ENCODE assay signal across 9 mouse cellular contexts in the genomic region with DNA sequence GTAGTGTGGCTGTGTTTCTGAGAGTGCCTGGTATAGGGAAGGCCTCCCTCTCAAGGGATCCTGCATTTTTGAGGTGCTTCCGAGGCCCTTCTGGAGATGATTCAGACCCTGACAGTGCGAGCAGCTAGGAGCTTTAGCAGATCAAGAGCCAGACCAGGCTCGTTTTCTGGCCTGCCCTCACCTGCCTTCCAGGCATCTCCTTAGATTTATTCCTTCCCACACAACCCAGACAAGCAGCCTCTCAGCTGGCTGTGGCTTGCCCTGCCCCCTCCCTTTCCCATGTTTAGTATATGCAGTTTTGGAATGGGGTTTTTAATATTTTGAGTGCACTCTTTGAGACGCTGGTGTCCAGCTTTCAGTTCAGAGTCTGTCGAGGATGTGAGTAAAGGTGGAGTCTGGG.
DNase-seq lines count a peak whose midpoint lies in the region; ATAC-seq and TF ChIP-seq lines count a peak whose summit lies in the region.
"Had no signal": no experiment of that assay in that cellular context is flagged by ENCODE, and none has a peak within 500 bp of the region (broad histone marks: within the 10 kb centered on the region; RNA-seq: fewer than 3 reads in every experiment).

No protein-coding gene starts in this region.

- no peak for DNase-seq in intestine, embryonic 14.5 days (ENCODE audit: low spot score)
- DNase-seq in limb, embryonic 10.5 days (ENCODE audit: low spot score) = no peak
- DNase-seq in c-Kit-positive CD71-positive TER-119-positive erythroid progenitor cells, embryonic 14.5 days (ENCODE audit: low spot score) = no peak
- DNase-seq in urinary bladder, postnatal 4 days (ENCODE audit: low spot score in 2 of 2) = no peak

- H3K4me1 ChIP-seq in intestine, embryonic 14.5 days (replicated peaks; ENCODE audit: control insufficient read depth, insufficient read depth, low read length) = peaks cover 4% of the 10 kb centered on the region; the same call in 1 of the 2 replicates
- H3K4me1 ChIP-seq in intestine, postnatal 0 days (replicated peaks; ENCODE audit: control insufficient read depth, insufficient read depth, low read length) = no peaks in the 10 kb centered on the region
- peaks cover 12% of the 10 kb centered on the region for H3K4me1 ChIP-seq in forebrain, embryonic 13.5 days
- H3K4me1 ChIP-seq in limb, embryonic 10.5 days = peaks cover 40% of the 10 kb centered on the region
- H3K4me1 ChIP-seq in neural tube, embryonic 15.5 days = peaks cover 14% of the 10 kb centered on the region; the same call in 1 of the 2 replicates

- no peaks in the 10 kb centered on the region for H3K9me3 ChIP-seq in intestine, embryonic 14.5 days (ENCODE audit: control insufficient read depth, low read length)
- no peaks in the 10 kb centered on the region for H3K9me3 ChIP-seq in intestine, postnatal 0 days (ENCODE audit: control insufficient read depth)
- H3K9me3 ChIP-seq in forebrain, embryonic 13.5 days (replicated peaks) = no peaks in the 10 kb centered on the region
- H3K9me3 ChIP-seq in limb, embryonic 10.5 days (replicated peaks) = no peaks in the 10 kb centered on the region
- H3K9me3 ChIP-seq in neural tube, embryonic 15.5 days (replicated peaks) = no peaks in the 10 kb centered on the region

- no peak for TF ChIP-seq CTCF in intestine, postnatal 0 days (IDR thresholded peaks at IDR 0.05; ENCODE audit: low read depth)

- no peak overlapping the region for H3K4me3 ChIP-seq in intestine, embryonic 14.5 days (ENCODE audit: low read depth, low read length)
- no peak overlapping the region for H3K4me3 ChIP-seq in intestine, postnatal 0 days (ENCODE audit: low read depth, low read length)
- H3K4me3 ChIP-seq in forebrain, embryonic 13.5 days = no peak overlapping the region
- no peak overlapping the region for H3K4me3 ChIP-seq in limb, embryonic 10.5 days
- H3K4me3 ChIP-seq in neural tube, embryonic 15.5 days (replicated peaks) = no peak overlapping the region

- H3K27ac ChIP-seq in intestine, embryonic 14.5 days (ENCODE audit: low read depth) = peak overlapping the region; percentile 22; the same call in 1 of the 2 replicates
- H3K27ac ChIP-seq in intestine, postnatal 0 days (ENCODE audit: low read depth, low read length) = no peak overlapping the region
- peak overlapping the region; percentile 57 for H3K27ac ChIP-seq in forebrain, embryonic 13.5 days
- H3K27ac ChIP-seq in limb, embryonic 10.5 days = peak overlapping the region; percentile 62
- peak overlapping the region; percentile 51; the same call in 1 of the 2 replicates for H3K27ac ChIP-seq in neural tube, embryonic 15.5 days (replicated peaks)
- H3K27ac ChIP-seq: macrophage had no signal

- ATAC-seq in intestine, embryonic 14.5 days (replicated peaks; ENCODE audit: low FRiP score, low TSS enrichment, low read depth) = 0 out of 2 replicates have a peak, but pooled peaks have one; percentile 40
- ATAC-seq in intestine, postnatal 0 days = no peak
- ATAC-seq in forebrain, embryonic 13.5 days = peak; percentile 34
- peak; percentile 10; the same call in 1 of the 2 replicates for ATAC-seq in neural tube, embryonic 15.5 days (ENCODE audit: low FRiP score)
- no peak for ATAC-seq in inflammation-experienced regulatory T-cells, adult 6 months

- H3K27me3 ChIP-seq in intestine, embryonic 14.5 days (replicated peaks; ENCODE audit: control insufficient read depth, insufficient read depth, low read length) = no peaks in the 10 kb centered on the region
- no peaks in the 10 kb centered on the region for H3K27me3 ChIP-seq in intestine, postnatal 0 days (replicated peaks; ENCODE audit: control insufficient read depth, insufficient read depth, low read length)
- no peaks in the 10 kb centered on the region for H3K27me3 ChIP-seq in forebrain, embryonic 13.5 days
- no peaks in the 10 kb centered on the region for H3K27me3 ChIP-seq in limb, embryonic 10.5 days (ENCODE audit: low read depth, poor library complexity, severe bottlenecking)
- no peaks in the 10 kb centered on the region for H3K27me3 ChIP-seq in neural tube, embryonic 15.5 days (replicated peaks)

- no peaks in the 10 kb centered on the region for H3K36me3 ChIP-seq in intestine, embryonic 14.5 days (ENCODE audit: control insufficient read depth, insufficient read depth, low read length)
- H3K36me3 ChIP-seq in intestine, postnatal 0 days (ENCODE audit: control insufficient read depth, insufficient read depth) = no peaks in the 10 kb centered on the region
- H3K36me3 ChIP-seq in forebrain, embryonic 13.5 days (ENCODE audit: poor library complexity, severe bottlenecking) = no peaks in the 10 kb centered on the region
- no peaks in the 10 kb centered on the region; the same call in 1 of the 2 replicates for H3K36me3 ChIP-seq in limb, embryonic 10.5 days
- H3K36me3 ChIP-seq in neural tube, embryonic 15.5 days = no peaks in the 10 kb centered on the region

- H3K4me2 ChIP-seq in intestine, embryonic 14.5 days (ENCODE audit: low read length) = no peak overlapping the region
- no peak overlapping the region for H3K4me2 ChIP-seq in intestine, postnatal 0 days (replicated peaks; ENCODE audit: low read depth)
- no peak overlapping the region for H3K4me2 ChIP-seq in forebrain, embryonic 13.5 days
- H3K4me2 ChIP-seq in neural tube, embryonic 15.5 days = no peak overlapping the region

- 32% methylated on average over 5 of the region's 5 CpGs for WGBS in intestine, embryonic 14.5 days
- WGBS in intestine, postnatal 0 days = 59% methylated on average over 5 of the region's 5 CpGs
- WGBS in forebrain, embryonic 13.5 days = 39% methylated on average over 5 of the region's 5 CpGs
- WGBS in limb, embryonic 10.5 days = 62% methylated on average over 5 of the region's 5 CpGs
- WGBS in neural tube, embryonic 15.5 days = 45% methylated on average over 5 of the region's 5 CpGs

- no peak overlapping the region for H3K9ac ChIP-seq in intestine, embryonic 14.5 days (ENCODE audit: low read length)
- no peak overlapping the region for H3K9ac ChIP-seq in intestine, postnatal 0 days (ENCODE audit: low read depth, low read length)
- no peak overlapping the region for H3K9ac ChIP-seq in forebrain, embryonic 13.5 days
- H3K9ac ChIP-seq in neural tube, embryonic 15.5 days (replicated peaks) = no peak overlapping the region

Comparison
In these comparisons a context has a peak if more than half of its experiments do, and no peak if none do; other contexts are left out.
1. ATAC-seq: peak in intestine, embryonic 14.5 days (single experiment), forebrain, embryonic 13.5 days (single experiment) and neural tube, embryonic 15.5 days (single experiment); none in intestine, postnatal 0 days (single experiment) and inflammation-experienced regulatory T-cells, adult 6 months (single experiment).